Mouse (Mus musculus): ENCODE results near the gene Skap2.

DNA sequence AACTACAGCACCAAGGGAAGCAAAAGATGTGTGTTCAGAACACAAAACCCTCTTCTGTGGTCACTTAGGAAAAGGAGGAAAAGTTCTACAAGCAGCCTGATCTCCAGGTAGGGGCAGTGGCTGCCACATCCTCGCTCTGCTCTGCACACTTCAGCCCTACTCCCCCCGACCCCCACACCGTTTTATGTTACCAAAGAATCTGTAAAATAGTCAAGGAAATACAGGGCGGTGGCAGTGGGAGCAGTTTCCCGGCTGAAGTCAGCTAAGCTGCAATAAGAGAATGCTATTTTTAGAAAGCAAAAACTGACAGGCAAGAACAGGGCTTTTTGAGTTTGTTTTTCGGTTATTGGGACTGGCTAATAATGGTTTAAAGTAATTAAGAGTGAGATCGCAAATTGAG is 160.8 kb downstream of the Skap2 start:
- no peak for TF ChIP-seq POLR2A (IDR thresholded peaks at IDR 0.05; ENCODE audit: borderline replicate concordance, low read depth, low read length)
- TF ChIP-seq CTCF (IDR thresholded peaks at IDR 0.05; ENCODE audit: low read depth, low read length): no peak

All from bone marrow macrophage, adult 2 months (primary cell).